Mouse (Mus musculus) neural tube, embryonic 14.5 days (tissue): Measurements from ENCODE around the gene Ermard. TPM values are rescaled to one million over a fixed set of nuclear protein-coding genes. Genes with fewer than 3 reads are reported as not detected.

Source experiments
- ATAC-seq: fragments of 200-750 bp; cut with Nextera tagmentation; 2 replicates; pipeline ENCODE4 v1.8.0; 2017; ENCODE audit warnings: low read depth, mild to moderate bottlenecking, moderate TSS enrichment, moderate library complexity
- H3K27ac ChIP-seq: fragments of 300-500 bp; sonication (generic); 2 replicates; pipeline ENCODE4 v1.5.1; 2014; ENCODE audit warnings: low read depth, mild to moderate bottlenecking, control low read depth, low read length, moderate library complexity, mixed read lengths
- H3K27me3 ChIP-seq: fragments of 300-500 bp; sonication (generic); 2 replicates; pipeline ENCODE4 v1.6.1; 2014; ENCODE audit warnings: low read length; ENCODE audit not compliant: control insufficient read depth, insufficient read depth
- H3K36me3 ChIP-seq: fragments of 300-500 bp; sonication (generic); 2 replicates; pipeline ENCODE4 v1.6.1; 2014; ENCODE audit warnings: low read length, mixed read lengths; ENCODE audit not compliant: control insufficient read depth, insufficient read depth
- H3K4me1 ChIP-seq: fragments of 300-500 bp; sonication (generic); 2 replicates; pipeline ENCODE4 v1.6.1; 2014; ENCODE audit warnings: low read length; ENCODE audit not compliant: control insufficient read depth, insufficient read depth
- H3K4me2 ChIP-seq: fragments of 300-500 bp; sonication (generic); 2 replicates; pipeline ENCODE4 v1.6.1; 2014; ENCODE audit warnings: mild to moderate bottlenecking, low read depth, low read length, control low read depth
- H3K4me3 ChIP-seq: fragments of 300-500 bp; sonication (generic); 2 replicates; pipeline ENCODE4 v1.5.1; 2014; ENCODE audit warnings: low read depth, low read length, control low read depth, mixed read lengths
- H3K9ac ChIP-seq: fragments of 300-500 bp; sonication (generic); replicated peaks from 2 replicates; pipeline ENCODE4 v1.6.1; 2014; ENCODE audit warnings: low read depth, mild to moderate bottlenecking, control low read depth, low read length, mixed read lengths
- H3K9me3 ChIP-seq: fragments of 300-500 bp; sonication (generic); 2 replicates; pipeline ENCODE4 v1.6.1; 2016; ENCODE audit warnings: low read length; ENCODE audit not compliant: control insufficient read depth
- WGBS: fragments of 180-500 bp; shearing (Covaris S2); extraction: QIAGEN DNeasy Blood & Tissue Kit; methylation state at CpG from one replicate; pipeline ENCODE4 v1.1.7; 2014; 5-methylcytosine and 5-hydroxymethylcytosine counted together
- polyA plus RNA-seq: library from polyadenylated mRNA; unstranded; fragments of >200 nt; fragmentation: Nextera tagmentation; extraction: Ambion mirVana; gene quantifications from 2 replicates; pipeline ENCODE4 v1.2.1, GENCODE M21; 2014

Ermard gene
- polyA plus RNA-seq, 1 experiment from 2014 or later = 99.2 TPM

GRCm38 (mm10) chr17:15055925-15056324 is 14.9 kb downstream of the Ermard start:
- Histone ChIP-seq H3K9ac (no peak overlapping the region), H3K36me3 (peaks cover 26% of the 10 kb centered on the region), H3K27me3 (no peaks in the 10 kb centered on the region), H3K4me2 (no peak overlapping the region), H3K9me3 (no peaks in the 10 kb centered on the region), H3K27ac (no peak overlapping the region), H3K4me1 (no peaks in the 10 kb centered on the region), H3K4me3 (no peak overlapping the region)
- 82% methylated on average over 4 of the region's 4 CpGs for WGBS
- no peak for ATAC-seq

- no peak overlapping the region for H3K27ac ChIP-seq
- H3K9ac ChIP-seq = no peak overlapping the region
- no peak for ATAC-seq
- H3K27me3 ChIP-seq = no peaks in the 10 kb centered on the region
- WGBS = 93% methylated on average over 5 of the region's 5 CpGs
- H3K36me3 ChIP-seq = peaks cover 34% of the 10 kb centered on the region
- H3K4me1 ChIP-seq = no peaks in the 10 kb centered on the region
- no peaks in the 10 kb centered on the region for H3K9me3 ChIP-seq
- no peak overlapping the region for H3K4me3 ChIP-seq
- no peak overlapping the region for H3K4me2 ChIP-seq
Observed at GRCm38 (mm10) chr17:15058161-15058591, 17.2 kb downstream of the Ermard start.

- Histone ChIP-seq H3K27me3 (no peaks in the 10 kb centered on the region), H3K4me2 (no peak overlapping the region), H3K4me3 (no peak overlapping the region), H3K36me3 (peaks cover 37% of the 10 kb centered on the region), H3K9ac (no peak overlapping the region), H3K27ac (no peak overlapping the region), H3K4me1 (no peaks in the 10 kb centered on the region), H3K9me3 (no peaks in the 10 kb centered on the region)
- no peak for ATAC-seq
- WGBS = 97% methylated on average over 14 of the region's 14 CpGs
Observed at GRCm38 (mm10) chr17:15059646-15060045, 18.6 kb downstream of the Ermard start.

- peaks cover 37% of the 10 kb centered on the region for H3K36me3 ChIP-seq
- no peaks in the 10 kb centered on the region for H3K27me3 ChIP-seq
- H3K9ac ChIP-seq = no peak overlapping the region
- ATAC-seq = no peak
- no peaks in the 10 kb centered on the region for H3K9me3 ChIP-seq
- no peaks in the 10 kb centered on the region for H3K4me1 ChIP-seq
- WGBS = 91% methylated on average over 6 of the region's 6 CpGs
- no peak overlapping the region for H3K4me2 ChIP-seq
- H3K27ac ChIP-seq = no peak overlapping the region
- no peak overlapping the region for H3K4me3 ChIP-seq
Observed at GRCm38 (mm10) chr17:15060356-15060755, 19.3 kb downstream of the Ermard start.

GRCm38 (mm10) chr17:15065391-15066024 is 24.5 kb downstream of the Ermard start:
- Histone ChIP-seq H3K27me3 (no peaks in the 10 kb centered on the region), H3K4me1 (no peaks in the 10 kb centered on the region; the same call in 1 of the 2 replicates), H3K9ac (no peak overlapping the region; the same call in 1 of the 2 replicates), H3K4me2 (peak overlapping the region; percentile 41), H3K4me3 (0 out of 2 replicates have a peak overlapping the region, but pooled peaks have one; percentile 8), H3K27ac (peak overlapping the region; percentile 50), H3K36me3 (0 out of 2 replicates have a peak, but pooled peaks cover 11% of the 10 kb centered on the region), H3K9me3 (no peaks in the 10 kb centered on the region)
- 46% methylated on average over 13 of the region's 13 CpGs for WGBS
- peak; percentile 84 for ATAC-seq

GRCm38 (mm10) chr17:15066066-15066465 is 25.1 kb downstream of the Ermard start:
- H3K4me3 ChIP-seq = 0 out of 2 replicates have a peak overlapping the region, but pooled peaks have one; percentile 8
- H3K27ac ChIP-seq = peak overlapping the region; percentile 50
- no peak overlapping the region; the same call in 1 of the 2 replicates for H3K9ac ChIP-seq
- H3K4me2 ChIP-seq = peak overlapping the region; percentile 41
- no peaks in the 10 kb centered on the region for H3K9me3 ChIP-seq
- H3K27me3 ChIP-seq = no peaks in the 10 kb centered on the region
- ATAC-seq = peak; percentile 88
- 13% methylated on average over 6 of the region's 6 CpGs for WGBS
- H3K36me3 ChIP-seq = 0 out of 2 replicates have a peak, but pooled peaks cover 11% of the 10 kb centered on the region
- no peaks in the 10 kb centered on the region; the same call in 1 of the 2 replicates for H3K4me1 ChIP-seq

GRCm38 (mm10) chr17:15066911-15067310 is 25.9 kb downstream of the Ermard start:
- WGBS = 62% methylated on average over 1 of the region's 1 CpGs
- no peak for ATAC-seq
- H3K4me1 ChIP-seq = no peaks in the 10 kb centered on the region; the same call in 1 of the 2 replicates
- H3K27me3 ChIP-seq = no peaks in the 10 kb centered on the region
- H3K9ac ChIP-seq = no peak overlapping the region
- H3K36me3 ChIP-seq = 0 out of 2 replicates have a peak, but pooled peaks cover 8% of the 10 kb centered on the region
- H3K4me2 ChIP-seq = no peak overlapping the region
- H3K4me3 ChIP-seq = no peak overlapping the region
- H3K9me3 ChIP-seq = no peaks in the 10 kb centered on the region
- H3K27ac ChIP-seq = no peak overlapping the region

- Histone ChIP-seq H3K27me3 (no peaks in the 10 kb centered on the region), H3K4me2 (no peak overlapping the region), H3K36me3 (0 out of 2 replicates have a peak, but pooled peaks cover 3% of the 10 kb centered on the region), H3K27ac (no peak overlapping the region), H3K9me3 (no peaks in the 10 kb centered on the region), H3K4me1 (no peaks in the 10 kb centered on the region; the same call in 1 of the 2 replicates), H3K9ac (no peak overlapping the region), H3K4me3 (no peak overlapping the region)
- WGBS = 72% methylated on average over 8 of the region's 8 CpGs
- no peak for ATAC-seq
Observed at GRCm38 (mm10) chr17:15068040-15068792, 27.2 kb downstream of the Ermard start.

GRCm38 (mm10) chr17:15069124-15069523 is 28.1 kb downstream of the Ermard start:
- ATAC-seq = no peak
- no peak overlapping the region for H3K9ac ChIP-seq
- no peak overlapping the region for H3K4me3 ChIP-seq
- H3K36me3 ChIP-seq = no peaks in the 10 kb centered on the region
- no peak overlapping the region for H3K27ac ChIP-seq
- no peaks in the 10 kb centered on the region for H3K27me3 ChIP-seq
- 63% methylated on average over 2 of the region's 2 CpGs for WGBS
- H3K9me3 ChIP-seq = no peaks in the 10 kb centered on the region
- no peak overlapping the region for H3K4me2 ChIP-seq
- H3K4me1 ChIP-seq = no peaks in the 10 kb centered on the region; the same call in 1 of the 2 replicates
